Mouse (Mus musculus) limb, embryonic 10.5 days (tissue): ENCODE data around the gene Svop. TPM values are rescaled to one million over a fixed set of nuclear protein-coding genes. Genes with fewer than 3 reads are reported as not detected.

ENCODE experiments used
- DNase-seq: peaks from one replicate; pipeline ENCODE4 v3.0.0-alpha.2; 2017; ENCODE audit warnings: low spot score
- H3K27ac ChIP-seq: fragments of 300-500 bp; sonication (generic); 2 replicates; pipeline ENCODE4 v1.5.1; 2016; ENCODE audit warnings: mild to moderate bottlenecking
- H3K27me3 ChIP-seq: fragments of 300-500 bp; sonication (generic); 2 replicates; pipeline ENCODE4 v1.6.1; 2016; ENCODE audit warnings: low read depth, mild to moderate bottlenecking; ENCODE audit not compliant: poor library complexity, severe bottlenecking
- H3K36me3 ChIP-seq: fragments of 300-500 bp; sonication (generic); 2 replicates; pipeline ENCODE4 v1.6.1; 2016; ENCODE audit warnings: mild to moderate bottlenecking, moderate library complexity
- H3K4me1 ChIP-seq: fragments of 300-500 bp; sonication (generic); 2 replicates; pipeline ENCODE4 v1.6.1; 2016
- H3K4me3 ChIP-seq: fragments of 300-500 bp; sonication (generic); 2 replicates; pipeline ENCODE4 v1.5.1; 2016; ENCODE audit warnings: mild to moderate bottlenecking, moderate library complexity
- H3K9me3 ChIP-seq: fragments of 300-500 bp; sonication (generic); replicated peaks from 2 replicates; pipeline ENCODE4 v1.6.1; 2016; ENCODE audit warnings: mild to moderate bottlenecking
- WGBS: fragments of 180-500 bp; shearing (Covaris S2); methylation state at CpG from one replicate; pipeline ENCODE4 v1.1.7; 2016; 5-methylcytosine and 5-hydroxymethylcytosine counted together
- polyA plus RNA-seq: library from polyadenylated mRNA; unstranded; fragments of >200 nt; fragmentation: Nextera tagmentation; extraction: Ambion mirVana; gene quantifications from 2 replicates; pipeline ENCODE4 v1.2.1, GENCODE M21; 2016

Svop gene
- polyA plus RNA-seq, 1 experiment from 2014 or later: 0.08 TPM

- Histone ChIP-seq H3K36me3 (no peaks in the 10 kb centered on the region), H3K27me3 (no peaks in the 10 kb centered on the region), H3K4me3 (peak overlapping the region; percentile 31; the same call in 1 of the 2 replicates), H3K27ac (peak overlapping the region; percentile 58; the same call in 1 of the 2 replicates), H3K9me3 (no peaks in the 10 kb centered on the region), H3K4me1 (peaks cover 15% of the 10 kb centered on the region)
- WGBS: 37% methylated on average over 9 of the region's 9 CpGs
- DNase-seq: peak; percentile 89
These were observed 39.1 kb downstream of the Svop start for GRCm38 (mm10) chr5:114052246-114052761.

- Histone ChIP-seq H3K9me3 (no peaks in the 10 kb centered on the region), H3K36me3 (no peaks in the 10 kb centered on the region), H3K27me3 (no peaks in the 10 kb centered on the region), H3K4me1 (peaks cover 15% of the 10 kb centered on the region), H3K27ac (no peak overlapping the region), H3K4me3 (no peak overlapping the region)
- 67% methylated on average over 12 of the region's 12 CpGs for WGBS
- DNase-seq: no peak
These were observed 42.5 kb downstream of the Svop start for GRCm38 (mm10) chr5:114048731-114049308.

- H3K27ac ChIP-seq: no peak overlapping the region
- 86% methylated on average over 5 of the region's 5 CpGs for WGBS
- no peaks in the 10 kb centered on the region for H3K27me3 ChIP-seq
- no peak for DNase-seq
- no peak overlapping the region for H3K4me3 ChIP-seq
- H3K4me1 ChIP-seq: peaks cover 9% of the 10 kb centered on the region
- no peaks in the 10 kb centered on the region for H3K36me3 ChIP-seq
- H3K9me3 ChIP-seq: no peaks in the 10 kb centered on the region
These were observed 44.2 kb downstream of the Svop start for GRCm38 (mm10) chr5:114047182-114047581.

- Histone ChIP-seq H3K27me3 (no peaks in the 10 kb centered on the region), H3K4me3 (no peak overlapping the region), H3K36me3 (no peaks in the 10 kb centered on the region), H3K9me3 (no peaks in the 10 kb centered on the region), H3K27ac (no peak overlapping the region), H3K4me1 (peaks cover 11% of the 10 kb centered on the region)
- 58% methylated on average over 3 of the region's 3 CpGs for WGBS
- DNase-seq: no peak
These were observed 44.8 kb downstream of the Svop start for GRCm38 (mm10) chr5:114046604-114047003.

- 78% methylated on average over 3 of the region's 3 CpGs for WGBS
- Histone ChIP-seq H3K27me3 (no peaks in the 10 kb centered on the region), H3K27ac (no peak overlapping the region), H3K4me1 (peaks cover 14% of the 10 kb centered on the region), H3K36me3 (no peaks in the 10 kb centered on the region), H3K4me3 (no peak overlapping the region), H3K9me3 (no peaks in the 10 kb centered on the region)
- no peak for DNase-seq
These were observed 45.2 kb downstream of the Svop start for GRCm38 (mm10) chr5:114046151-114046550.

GRCm38 (mm10) chr5:114045134-114045533, 46.2 kb downstream of the Svop start:
- no peaks in the 10 kb centered on the region for H3K9me3 ChIP-seq
- H3K27ac ChIP-seq: no peak overlapping the region
- no peaks in the 10 kb centered on the region for H3K27me3 ChIP-seq
- no peaks in the 10 kb centered on the region for H3K36me3 ChIP-seq
- peaks cover 22% of the 10 kb centered on the region for H3K4me1 ChIP-seq
- no peak for DNase-seq
- 79% methylated on average over 1 of the region's 1 CpGs for WGBS
- no peak overlapping the region for H3K4me3 ChIP-seq

- Histone ChIP-seq H3K4me3 (no peak overlapping the region), H3K9me3 (no peaks in the 10 kb centered on the region), H3K27me3 (no peaks in the 10 kb centered on the region), H3K36me3 (no peaks in the 10 kb centered on the region), H3K4me1 (peaks cover 22% of the 10 kb centered on the region), H3K27ac (no peak overlapping the region)
- WGBS: 91% methylated on average over 4 of the region's 4 CpGs
- no peak for DNase-seq
These were observed 47.6 kb downstream of the Svop start for GRCm38 (mm10) chr5:114043800-114044199.

GRCm38 (mm10) chr5:114041327-114041930, 49.9 kb downstream of the Svop start:
- Histone ChIP-seq H3K4me3 (no peak overlapping the region), H3K36me3 (no peaks in the 10 kb centered on the region), H3K4me1 (peaks cover 20% of the 10 kb centered on the region), H3K27me3 (no peaks in the 10 kb centered on the region), H3K27ac (no peak overlapping the region), H3K9me3 (no peaks in the 10 kb centered on the region)
- peak; percentile 38 for DNase-seq
- WGBS: 22% methylated on average over 15 of the region's 15 CpGs

- no peak for DNase-seq
- Histone ChIP-seq H3K27ac (no peak overlapping the region), H3K36me3 (no peaks in the 10 kb centered on the region), H3K27me3 (no peaks in the 10 kb centered on the region), H3K4me3 (no peak overlapping the region), H3K4me1 (peaks cover 23% of the 10 kb centered on the region), H3K9me3 (no peaks in the 10 kb centered on the region)
- WGBS: 81% methylated on average over 1 of the region's 1 CpGs
These were observed 50.5 kb downstream of the Svop start for GRCm38 (mm10) chr5:114040911-114041310.

GRCm38 (mm10) chr5:114040508-114040907, 50.9 kb downstream of the Svop start:
- H3K4me1 ChIP-seq: peaks cover 23% of the 10 kb centered on the region
- no peaks in the 10 kb centered on the region for H3K9me3 ChIP-seq
- H3K27ac ChIP-seq: no peak overlapping the region
- H3K36me3 ChIP-seq: no peaks in the 10 kb centered on the region
- H3K27me3 ChIP-seq: no peaks in the 10 kb centered on the region
- DNase-seq: no peak
- no peak overlapping the region for H3K4me3 ChIP-seq
- 35% methylated on average over 8 of the region's 8 CpGs for WGBS

- Histone ChIP-seq H3K27ac (no peak overlapping the region), H3K36me3 (no peaks in the 10 kb centered on the region), H3K9me3 (no peaks in the 10 kb centered on the region), H3K27me3 (no peaks in the 10 kb centered on the region), H3K4me1 (0 out of 2 replicates have a peak, but pooled peaks cover 7% of the 10 kb centered on the region), H3K4me3 (no peak overlapping the region)
- DNase-seq: no peak
- WGBS: 73% methylated on average over 10 of the region's 10 CpGs
These were observed 56.3 kb downstream of the Svop start for GRCm38 (mm10) chr5:114035111-114035510.

- H3K36me3 ChIP-seq: no peaks in the 10 kb centered on the region
- no peaks in the 10 kb centered on the region for H3K27me3 ChIP-seq
- no peak overlapping the region for H3K27ac ChIP-seq
- DNase-seq: no peak
- H3K4me3 ChIP-seq: no peak overlapping the region
- no peaks in the 10 kb centered on the region for H3K9me3 ChIP-seq
- 85% methylated on average over 7 of the region's 7 CpGs for WGBS
- H3K4me1 ChIP-seq: 0 out of 2 replicates have a peak, but pooled peaks cover 7% of the 10 kb centered on the region
These were observed 57.0 kb downstream of the Svop start for GRCm38 (mm10) chr5:114034393-114034792.

GRCm38 (mm10) chr5:114032161-114032763, 59.1 kb downstream of the Svop start:
- WGBS: 86% methylated on average over 3 of the region's 3 CpGs
- H3K36me3 ChIP-seq: no peaks in the 10 kb centered on the region
- H3K4me1 ChIP-seq: peaks cover 10% of the 10 kb centered on the region; the same call in 1 of the 2 replicates
- no peak for DNase-seq
- no peaks in the 10 kb centered on the region for H3K27me3 ChIP-seq
- no peak overlapping the region for H3K4me3 ChIP-seq
- no peak overlapping the region for H3K27ac ChIP-seq
- H3K9me3 ChIP-seq: no peaks in the 10 kb centered on the region
